Mouse (Mus musculus): Measurements from ENCODE around the gene Vmn1r215. TPM values are rescaled to one million over a fixed set of nuclear protein-coding genes. Genes with fewer than 3 reads are reported as not detected.
"Not testable (repeated sequence)": the region's sequence is repeated elsewhere in the genome, so short reads cannot be mapped to it uniquely, and the experiment has no call there.

Vmn1r215 gene
- polyA plus RNA-seq (2014; fragmentation: Nextera tagmentation; extraction: Ambion mirVana): not detected in 2 replicates

- no peak for ATAC-seq (replicated peaks; ENCODE audit: insufficient number of reproducible peaks, low FRiP score, low TSS enrichment)
- 58% methylated on average over 1 of the region's 1 CpGs for WGBS (ENCODE audit: insufficient replicate concordance)
- Histone ChIP-seq H3K36me3 (ENCODE audit: control insufficient read depth, insufficient read depth, low read length) (no peaks in the 10 kb centered on the region), H3K4me2 (no peak within 1 kb of the TSS), H3K9me3 (replicated peaks; ENCODE audit: control insufficient read depth, low read length) (no peaks in the 10 kb centered on the region), H3K27me3 (ENCODE audit: control insufficient read depth, insufficient read depth, low read length) (no peaks in the 10 kb centered on the region), H3K4me3 (ENCODE audit: low read depth, low read length) (no peak within 1 kb of the TSS), H3K9ac (ENCODE audit: low read depth, low read length) (no peak within 1 kb of the TSS), H3K4me1 (ENCODE audit: control insufficient read depth, insufficient read depth, low read length) (no peaks in the 10 kb centered on the region), H3K27ac (ENCODE audit: low read depth, low read length) (no peak within 1 kb of the TSS)
Observed at GRCm38 (mm10) chr13:23067725-23068124, at the start of gene Vmn1r215. Vmn1r215 (plus strand) TSS chr13:23068025.

DNA sequence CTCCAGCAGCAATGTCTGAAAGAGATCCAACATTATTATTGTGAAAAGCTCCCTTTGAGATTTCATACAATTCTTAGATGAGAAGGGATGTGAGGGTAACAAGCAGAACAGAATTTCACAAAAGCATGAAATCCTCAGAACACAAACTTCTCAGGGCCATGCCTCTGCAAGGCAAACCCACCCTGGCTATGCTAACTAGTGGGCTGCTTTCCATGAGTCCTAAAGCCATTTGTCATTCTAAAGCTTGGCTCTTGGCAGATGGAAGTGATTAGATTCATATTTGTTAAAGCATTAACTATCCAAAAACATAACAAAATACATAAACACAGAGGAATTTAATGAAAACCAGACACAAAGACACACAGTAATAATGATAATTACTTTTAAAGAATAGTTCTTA is 49.7 kb upstream of the Vmn1r215 start:
- no peak for ATAC-seq (replicated peaks; ENCODE audit: insufficient number of reproducible peaks, low FRiP score, low TSS enrichment)
- H3K4me3 ChIP-seq (ENCODE audit: low read depth, low read length): no peak overlapping the region
- H3K4me2 ChIP-seq: no peak overlapping the region
- no peak overlapping the region for H3K9ac ChIP-seq (ENCODE audit: low read depth, low read length)
- H3K27me3 ChIP-seq (ENCODE audit: control insufficient read depth, insufficient read depth, low read length): no peaks in the 10 kb centered on the region
- H3K36me3 ChIP-seq (ENCODE audit: control insufficient read depth, insufficient read depth, low read length): no peaks in the 10 kb centered on the region
- no peak overlapping the region for H3K27ac ChIP-seq (ENCODE audit: low read depth, low read length)
- H3K4me1 ChIP-seq (ENCODE audit: control insufficient read depth, insufficient read depth, low read length): no peaks in the 10 kb centered on the region
- no peaks in the 10 kb centered on the region for H3K9me3 ChIP-seq (replicated peaks; ENCODE audit: control insufficient read depth, low read length)

DNA sequence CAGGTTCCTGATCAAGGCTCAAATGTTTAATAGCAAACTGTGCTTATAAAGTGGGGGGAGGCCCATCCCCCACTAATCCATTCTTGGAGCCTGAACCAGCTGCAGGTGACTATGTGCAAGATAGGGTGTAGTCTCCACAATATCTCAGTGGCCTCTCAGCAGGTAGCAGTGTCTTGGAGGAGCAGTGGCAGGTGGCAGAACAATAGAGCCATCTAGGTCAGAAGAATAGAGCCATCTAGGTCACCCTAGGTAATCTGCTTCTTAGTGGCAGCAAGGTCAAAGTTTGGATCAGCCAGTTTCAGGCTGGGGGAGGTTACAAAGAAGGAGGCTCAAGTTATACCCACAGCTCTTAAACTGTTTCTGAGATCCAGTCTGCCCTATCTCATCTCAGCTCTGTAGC is 43.0 kb upstream of the Vmn1r215 start:
- H3K4me2 ChIP-seq: no peak overlapping the region
- H3K4me3 ChIP-seq (ENCODE audit: low read depth, low read length): no peak overlapping the region
- H3K4me1 ChIP-seq (ENCODE audit: control insufficient read depth, insufficient read depth, low read length): no peaks in the 10 kb centered on the region
- no peaks in the 10 kb centered on the region for H3K36me3 ChIP-seq (ENCODE audit: control insufficient read depth, insufficient read depth, low read length)
- no peak overlapping the region for H3K27ac ChIP-seq (ENCODE audit: low read depth, low read length)
- no peak for ATAC-seq (replicated peaks; ENCODE audit: insufficient number of reproducible peaks, low FRiP score, low TSS enrichment)
- H3K9me3 ChIP-seq (replicated peaks; ENCODE audit: control insufficient read depth, low read length): no peaks in the 10 kb centered on the region
- H3K9ac ChIP-seq (ENCODE audit: low read depth, low read length): no peak overlapping the region
- no peaks in the 10 kb centered on the region for H3K27me3 ChIP-seq (ENCODE audit: control insufficient read depth, insufficient read depth, low read length)

DNA sequence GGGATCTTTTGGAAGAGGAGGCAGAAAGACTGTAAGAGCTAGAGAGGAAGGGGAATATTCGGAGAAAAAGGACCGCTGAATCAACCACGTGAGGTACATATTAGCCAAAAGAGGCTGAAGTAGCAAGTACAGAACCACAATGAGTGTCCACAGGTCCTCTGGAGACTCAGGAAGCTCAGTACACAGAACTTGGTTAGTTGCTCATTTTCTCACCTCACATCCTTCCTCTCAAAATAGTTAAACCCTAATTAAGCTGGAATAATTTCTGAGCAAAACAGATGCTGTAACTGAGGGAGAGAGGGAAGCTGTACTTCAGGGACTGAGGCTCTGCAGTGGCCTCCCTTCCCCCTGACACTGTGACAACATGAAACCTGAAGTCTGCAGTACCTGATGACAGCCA is 37.7 kb upstream of the Vmn1r215 start, which contains the start of gene Vmn1r214:
TSS of gene Vmn1r214 (plus strand) at position 301 of the 400 bp plus-strand sequence.
- Histone ChIP-seq H3K36me3 (ENCODE audit: control insufficient read depth, insufficient read depth, low read length) (no peaks in the 10 kb centered on the region), H3K27me3 (ENCODE audit: control insufficient read depth, insufficient read depth, low read length) (no peaks in the 10 kb centered on the region), H3K9me3 (replicated peaks; ENCODE audit: control insufficient read depth, low read length) (no peaks in the 10 kb centered on the region), H3K4me3 (ENCODE audit: low read depth, low read length) (no peak within 1 kb of the TSS), H3K4me1 (ENCODE audit: control insufficient read depth, insufficient read depth, low read length) (no peaks in the 10 kb centered on the region), H3K4me2 (no peak within 1 kb of the TSS), H3K27ac (ENCODE audit: low read depth, low read length) (no peak within 1 kb of the TSS), H3K9ac (ENCODE audit: low read depth, low read length) (no peak within 1 kb of the TSS)
- WGBS (ENCODE audit: insufficient replicate concordance): 64% methylated on average over 3 of the region's 3 CpGs
- ATAC-seq (replicated peaks; ENCODE audit: insufficient number of reproducible peaks, low FRiP score, low TSS enrichment): no peak

GRCm38 (mm10) chr13:23057778-23058177 is 10.0 kb upstream of the Vmn1r215 start:
- Histone ChIP-seq H3K9ac (ENCODE audit: low read depth, low read length) (no peak overlapping the region), H3K27me3 (ENCODE audit: control insufficient read depth, insufficient read depth, low read length) (no peaks in the 10 kb centered on the region), H3K27ac (ENCODE audit: low read depth, low read length) (no peak overlapping the region), H3K4me2 (no peak overlapping the region), H3K4me3 (ENCODE audit: low read depth, low read length) (no peak overlapping the region), H3K9me3 (replicated peaks; ENCODE audit: control insufficient read depth, low read length) (no peaks in the 10 kb centered on the region), H3K36me3 (ENCODE audit: control insufficient read depth, insufficient read depth, low read length) (no peaks in the 10 kb centered on the region), H3K4me1 (ENCODE audit: control insufficient read depth, insufficient read depth, low read length) (no peaks in the 10 kb centered on the region)
- 42% methylated on average over 1 of the region's 1 CpGs for WGBS (ENCODE audit: insufficient replicate concordance)
- ATAC-seq (replicated peaks; ENCODE audit: insufficient number of reproducible peaks, low FRiP score, low TSS enrichment): no peak

GRCm38 (mm10) chr13:23069312-23069711 is 1.5 kb downstream of the Vmn1r215 start:
- no peak overlapping the region for H3K4me3 ChIP-seq (ENCODE audit: low read depth, low read length)
- H3K27ac ChIP-seq (ENCODE audit: low read depth, low read length): no peak overlapping the region
- no peaks in the 10 kb centered on the region for H3K4me1 ChIP-seq (ENCODE audit: control insufficient read depth, insufficient read depth, low read length)
- no peaks in the 10 kb centered on the region for H3K9me3 ChIP-seq (replicated peaks; ENCODE audit: control insufficient read depth, low read length)
- no peak overlapping the region for H3K9ac ChIP-seq (ENCODE audit: low read depth, low read length)
- H3K4me2 ChIP-seq: no peak overlapping the region
- 78% methylated on average over 2 of the region's 2 CpGs for WGBS (ENCODE audit: insufficient replicate concordance)
- ATAC-seq (replicated peaks; ENCODE audit: insufficient number of reproducible peaks, low FRiP score, low TSS enrichment): no peak
- H3K27me3 ChIP-seq (ENCODE audit: control insufficient read depth, insufficient read depth, low read length): no peaks in the 10 kb centered on the region
- H3K36me3 ChIP-seq (ENCODE audit: control insufficient read depth, insufficient read depth, low read length): no peaks in the 10 kb centered on the region

DNA sequence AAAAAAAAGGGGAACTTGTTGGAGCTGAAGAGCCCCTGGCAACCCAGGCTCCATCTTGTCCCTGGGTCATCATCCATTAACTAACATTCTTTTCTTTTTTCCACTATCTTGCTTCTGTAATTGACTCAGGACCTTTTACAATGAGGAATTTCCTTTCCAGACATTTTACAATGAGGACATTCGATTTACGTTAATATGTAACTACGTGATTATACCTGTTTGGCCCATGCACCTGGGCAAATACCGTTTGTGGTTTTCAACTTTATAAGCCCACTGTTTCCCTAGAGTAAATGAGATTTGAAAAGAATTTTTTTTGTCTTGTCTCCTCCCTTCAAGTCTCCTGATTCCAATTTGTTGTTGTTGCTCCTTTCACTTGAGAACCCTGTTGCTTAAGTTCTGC is 26.6 kb downstream of the Vmn1r215 start:
- Histone ChIP-seq H3K9me3 (replicated peaks; ENCODE audit: control insufficient read depth, low read length) (no peaks in the 10 kb centered on the region), H3K4me3 (ENCODE audit: low read depth, low read length) (no peak overlapping the region), H3K27me3 (ENCODE audit: control insufficient read depth, insufficient read depth, low read length) (no peaks in the 10 kb centered on the region), H3K27ac (ENCODE audit: low read depth, low read length) (no peak overlapping the region), H3K9ac (ENCODE audit: low read depth, low read length) (no peak overlapping the region), H3K4me2 (no peak overlapping the region), H3K4me1 (ENCODE audit: control insufficient read depth, insufficient read depth, low read length) (no peaks in the 10 kb centered on the region), H3K36me3 (ENCODE audit: control insufficient read depth, insufficient read depth, low read length) (no peaks in the 10 kb centered on the region)
- WGBS (ENCODE audit: insufficient replicate concordance): 83% methylated on average over 4 of the region's 4 CpGs
- no peak for ATAC-seq (replicated peaks; ENCODE audit: insufficient number of reproducible peaks, low FRiP score, low TSS enrichment)

GRCm38 (mm10) chr13:23118126-23118525 is 50.3 kb downstream of the Vmn1r215 start, which contains the start of gene Vmn1r217:
Vmn1r217 (minus strand) TSS chr13:23118226.
- H3K27ac ChIP-seq (ENCODE audit: low read depth, low read length); H3K9me3 ChIP-seq (replicated peaks; ENCODE audit: control insufficient read depth, low read length); H3K4me3 ChIP-seq (ENCODE audit: low read depth, low read length); H3K4me2 ChIP-seq; H3K4me1 ChIP-seq (ENCODE audit: control insufficient read depth, insufficient read depth, low read length); ATAC-seq (replicated peaks; ENCODE audit: insufficient number of reproducible peaks, low FRiP score, low TSS enrichment); H3K36me3 ChIP-seq (ENCODE audit: control insufficient read depth, insufficient read depth, low read length); H3K27me3 ChIP-seq (ENCODE audit: control insufficient read depth, insufficient read depth, low read length); H3K9ac ChIP-seq (ENCODE audit: low read depth, low read length): not testable (repeated sequence)
- 59% methylated on average over 1 of the region's 1 CpGs for WGBS (ENCODE audit: insufficient replicate concordance)

DNA sequence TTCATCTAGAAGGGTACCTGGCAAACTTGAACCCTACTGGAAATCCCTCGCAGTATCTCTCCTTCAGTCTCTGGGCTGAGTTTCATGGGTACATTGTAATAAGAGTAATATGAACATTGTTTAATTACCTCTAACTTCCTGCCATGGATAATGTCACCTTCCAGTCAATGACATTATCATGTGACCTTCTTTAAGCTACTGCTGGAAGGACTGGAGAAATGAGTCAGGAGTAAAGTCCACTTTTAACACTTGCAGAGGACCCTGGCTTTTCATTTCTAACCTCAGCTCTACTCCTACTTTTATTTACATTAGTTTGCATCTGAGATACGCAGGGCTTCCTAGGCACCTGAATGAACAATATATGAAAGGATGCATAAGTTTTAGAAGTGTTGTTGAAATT is 52.8 kb downstream of the Vmn1r215 start:
- no peak overlapping the region for H3K4me3 ChIP-seq (ENCODE audit: low read depth, low read length)
- no peak overlapping the region for H3K27ac ChIP-seq (ENCODE audit: low read depth, low read length)
- no peak overlapping the region for H3K4me2 ChIP-seq
- H3K4me1 ChIP-seq (ENCODE audit: control insufficient read depth, insufficient read depth, low read length): no peaks in the 10 kb centered on the region
- no peaks in the 10 kb centered on the region for H3K36me3 ChIP-seq (ENCODE audit: control insufficient read depth, insufficient read depth, low read length)
- H3K27me3 ChIP-seq (ENCODE audit: control insufficient read depth, insufficient read depth, low read length): no peaks in the 10 kb centered on the region
- H3K9me3 ChIP-seq (replicated peaks; ENCODE audit: control insufficient read depth, low read length): no peaks in the 10 kb centered on the region
- ATAC-seq (replicated peaks; ENCODE audit: insufficient number of reproducible peaks, low FRiP score, low TSS enrichment): no peak
- H3K9ac ChIP-seq (ENCODE audit: low read depth, low read length): no peak overlapping the region
- 82% methylated on average over 2 of the region's 2 CpGs for WGBS (ENCODE audit: insufficient replicate concordance)
